Mouse (Mus musculus): ENCODE measurements around the gene Hsd17b14.

Gene Hsd17b14

DNA sequence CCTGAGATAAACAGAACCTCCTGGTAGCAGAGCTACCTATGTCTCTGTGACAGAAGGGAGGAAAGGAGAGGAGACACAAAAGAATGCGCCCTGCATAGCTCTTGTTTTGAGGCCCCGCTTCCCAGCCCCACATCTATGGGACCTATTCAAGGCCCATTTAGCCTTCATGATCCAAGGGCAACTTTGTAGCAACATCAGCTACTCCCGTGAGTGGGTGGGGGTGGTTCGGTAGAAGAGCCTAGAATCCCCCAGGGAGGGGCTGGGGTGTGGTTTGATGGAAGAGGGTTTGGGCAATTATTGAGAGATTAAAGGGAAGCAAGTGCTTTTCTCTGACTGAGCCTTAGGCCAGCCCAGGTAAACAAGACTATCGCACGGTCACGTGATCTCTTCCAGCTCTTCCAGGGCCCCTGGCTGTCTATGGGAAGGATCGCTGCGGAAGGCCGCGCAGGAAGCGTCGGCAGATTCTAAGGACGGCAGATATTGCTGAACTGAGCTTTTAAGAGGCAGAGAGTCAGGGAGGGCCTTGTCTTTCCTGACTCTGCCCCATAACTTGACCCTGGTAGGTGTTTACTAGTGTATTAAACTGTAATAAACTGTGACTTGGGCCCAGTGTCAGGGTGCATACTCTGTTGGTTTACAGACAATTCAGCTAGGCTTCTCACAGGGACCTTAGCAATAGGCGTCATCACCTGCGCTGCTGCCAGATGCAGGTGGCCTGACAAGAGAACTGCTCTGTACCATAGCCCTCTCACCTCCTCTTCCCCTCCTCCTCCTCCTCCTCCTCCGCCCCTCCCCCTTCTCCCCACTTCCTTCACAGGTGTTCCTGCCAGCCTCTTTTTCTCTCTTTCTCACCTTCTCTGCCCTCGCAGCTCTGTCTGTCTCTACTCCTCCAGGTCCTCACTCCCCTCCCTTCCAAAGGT, 44.5 kb downstream of the Hsd17b14 start:
- no peak for DNase-seq (ENCODE audit: low spot score)

DNA sequence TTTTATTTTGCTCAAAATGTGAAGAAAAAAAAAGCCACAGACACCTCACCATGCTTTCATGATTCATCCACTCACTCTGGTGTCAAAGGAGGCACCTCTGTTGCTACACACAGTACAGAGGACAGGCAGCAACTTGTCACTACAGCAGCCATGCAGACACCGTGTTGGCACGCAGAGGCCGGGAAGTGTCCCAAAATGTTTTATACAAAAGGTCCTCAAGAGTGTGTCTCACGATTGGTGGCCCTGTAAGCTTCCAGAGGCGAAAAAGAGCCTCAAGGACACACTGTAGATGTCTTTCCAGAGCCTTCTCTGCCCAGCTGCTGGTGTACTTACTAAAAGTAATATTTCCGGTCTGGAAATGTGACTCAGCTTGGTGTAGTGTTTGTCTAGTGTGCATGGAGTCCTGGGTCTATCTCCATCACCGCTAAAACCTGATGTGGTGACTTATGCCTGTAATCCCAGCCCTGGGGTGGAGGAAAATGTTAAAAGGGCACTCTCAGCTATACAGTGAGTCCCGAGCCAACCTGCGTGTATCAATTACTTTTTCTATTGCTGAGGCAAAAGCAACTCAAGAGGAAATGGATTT, 51.1 kb downstream of the Hsd17b14 start:
- no peak for DNase-seq (ENCODE audit: low spot score)

DNA sequence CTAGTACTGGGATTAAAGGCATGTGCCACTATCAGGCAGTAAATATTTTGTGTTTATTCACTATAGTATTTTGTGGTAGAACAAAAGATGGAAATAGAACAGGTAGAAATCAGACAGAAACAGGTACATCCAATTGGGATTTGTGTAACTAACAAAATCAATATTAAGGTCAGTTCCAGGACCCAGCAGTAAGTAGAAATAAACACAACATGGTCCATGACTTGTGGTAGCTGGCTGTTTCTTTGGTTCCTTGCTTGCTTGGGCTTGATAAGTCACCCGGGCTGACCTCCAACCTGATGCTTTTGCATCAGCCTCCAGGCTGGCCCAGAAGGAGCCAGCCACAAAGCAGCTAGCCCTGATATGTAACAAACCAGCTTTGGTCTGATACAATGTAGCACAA, 54.8 kb downstream of the Hsd17b14 start:
- DNase-seq (ENCODE audit: low spot score) = no peak

DNA sequence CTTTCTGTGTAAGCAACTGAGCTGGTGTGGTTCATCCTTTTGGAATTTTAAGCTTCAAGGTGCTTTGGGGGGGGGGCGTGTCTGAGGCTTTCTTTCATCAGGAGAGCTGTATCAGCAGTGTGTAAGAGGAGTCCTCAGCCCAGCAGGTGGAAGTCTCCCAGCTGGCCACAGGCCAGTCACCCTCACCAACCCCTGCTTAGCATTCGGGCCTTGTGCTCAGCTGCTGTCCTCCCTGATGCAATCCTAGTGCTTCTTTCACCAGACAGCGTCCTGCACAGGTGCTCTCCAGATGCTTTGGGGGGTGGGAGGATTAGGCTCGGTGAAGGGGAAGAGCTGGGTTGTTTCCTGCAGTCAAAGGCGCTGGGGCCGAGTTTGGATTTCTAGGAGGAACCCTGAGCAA, 61.6 kb downstream of the Hsd17b14 start:
- no peak for DNase-seq (ENCODE audit: low spot score)

DNA sequence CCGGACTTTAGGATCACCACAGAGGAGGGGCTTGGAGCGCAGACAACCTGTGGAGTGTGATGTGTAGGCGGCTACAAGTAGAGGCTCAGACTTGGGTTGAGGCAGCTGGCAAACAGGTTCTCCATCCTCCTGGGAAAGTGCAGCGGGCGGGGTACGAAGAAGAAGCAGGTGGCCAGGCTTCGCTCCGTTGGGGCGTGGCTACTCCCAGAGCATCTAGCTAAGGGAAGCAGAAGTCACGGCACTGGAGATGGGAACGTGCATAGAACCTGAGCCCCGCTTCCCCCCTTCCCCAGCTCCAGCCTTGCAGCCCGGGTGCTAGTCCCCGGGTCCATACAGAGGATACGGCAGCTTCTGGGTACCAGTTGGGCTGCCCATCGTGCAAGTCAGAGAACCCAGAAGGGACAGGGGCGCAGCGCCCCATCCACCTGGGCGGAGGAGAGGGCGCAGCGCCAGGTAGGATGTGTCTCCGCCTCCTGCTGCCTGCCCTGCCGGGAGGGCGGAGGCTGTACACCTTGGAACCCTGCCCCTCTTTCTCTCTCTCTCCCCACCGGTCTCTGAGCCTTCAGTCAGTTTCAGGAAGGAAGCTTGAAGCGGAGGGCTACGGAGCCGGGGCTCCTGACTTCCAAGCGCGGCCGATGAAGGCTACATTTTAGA, 62.5 kb downstream of the Hsd17b14 start, which contains the start of gene Fut1:
Gene Fut1 (plus strand): TSS at position 248 of the 654 bp plus-strand sequence.
- no peak for DNase-seq (ENCODE audit: low spot score)
